Mouse (Mus musculus): ENCODE measurements around the gene Gm1553.

The Gm1553 gene

DNA sequence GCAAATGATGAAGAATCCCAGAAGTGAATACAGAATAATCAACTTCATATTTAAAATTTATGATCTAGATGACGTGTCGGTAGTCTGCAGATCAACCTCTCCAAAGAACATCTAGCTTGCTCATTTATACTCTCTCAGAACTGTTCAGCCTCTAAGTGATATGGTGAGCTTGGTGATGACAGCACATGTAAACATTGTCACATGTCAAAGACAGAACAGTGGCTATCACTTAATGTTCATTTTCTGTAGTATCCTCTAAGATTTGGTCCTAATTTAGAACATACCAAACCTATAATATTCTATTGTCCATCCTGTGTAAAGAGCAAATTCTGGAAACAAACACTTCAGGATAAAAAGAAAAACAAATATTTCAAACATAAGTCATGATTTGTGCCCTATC is at the start of gene Gm1553:
Gene Gm1553 (minus strand): TSS at position 101 of the 400 bp plus-strand sequence.
- DNase-seq (ENCODE audit: low read depth), result no peak
